Mouse (Mus musculus) embryo, embryonic 9.5 days (tissue): ENCODE measurements around the gene Lingo2.
"Not testable (repeated sequence)": the region's sequence is repeated elsewhere in the genome, so short reads cannot be mapped to it uniquely, and the experiment has no call there.

Experiments
- DNase-seq: peaks from one replicate; pipeline ENCODE4 v3.0.0-alpha.2; 2017; ENCODE audit errors: extremely low spot score

The Lingo2 gene

DNA sequence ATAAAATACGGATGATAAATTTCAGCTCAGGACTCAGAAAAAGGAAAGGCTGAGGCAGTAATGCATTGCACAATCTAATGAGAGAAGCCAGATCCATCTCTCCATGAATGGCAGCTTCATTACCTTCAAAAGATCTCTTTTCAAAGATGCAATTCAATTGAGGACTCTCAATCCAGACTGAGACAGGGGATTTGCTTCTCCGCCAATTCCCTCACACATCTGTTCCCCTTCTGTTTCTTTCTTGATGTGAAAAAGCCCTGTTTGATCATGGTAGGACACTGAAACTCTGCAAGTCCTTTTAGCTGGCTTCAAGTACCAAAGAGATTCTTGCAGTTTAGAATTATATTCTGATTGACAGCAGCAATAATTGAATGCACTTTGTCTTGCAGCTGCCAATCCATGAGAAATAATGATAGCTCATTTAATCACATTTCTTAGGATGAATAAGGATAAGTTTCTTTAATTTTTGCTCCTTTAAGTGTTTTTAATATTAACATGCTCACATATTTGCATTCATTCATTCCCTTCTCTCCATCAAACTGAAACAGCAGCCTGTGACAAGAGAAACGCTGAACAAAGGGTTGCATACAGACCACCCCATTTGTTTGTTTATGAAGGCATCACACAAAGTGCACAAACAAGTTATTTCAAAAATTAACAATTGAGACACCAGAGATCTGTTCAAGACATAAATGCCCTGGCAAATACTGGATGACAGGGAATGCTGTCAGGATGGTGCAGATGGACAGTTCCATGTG, 870.3 kb downstream of the Lingo2 start:
- peak; percentile 0 for DNase-seq

DNA sequence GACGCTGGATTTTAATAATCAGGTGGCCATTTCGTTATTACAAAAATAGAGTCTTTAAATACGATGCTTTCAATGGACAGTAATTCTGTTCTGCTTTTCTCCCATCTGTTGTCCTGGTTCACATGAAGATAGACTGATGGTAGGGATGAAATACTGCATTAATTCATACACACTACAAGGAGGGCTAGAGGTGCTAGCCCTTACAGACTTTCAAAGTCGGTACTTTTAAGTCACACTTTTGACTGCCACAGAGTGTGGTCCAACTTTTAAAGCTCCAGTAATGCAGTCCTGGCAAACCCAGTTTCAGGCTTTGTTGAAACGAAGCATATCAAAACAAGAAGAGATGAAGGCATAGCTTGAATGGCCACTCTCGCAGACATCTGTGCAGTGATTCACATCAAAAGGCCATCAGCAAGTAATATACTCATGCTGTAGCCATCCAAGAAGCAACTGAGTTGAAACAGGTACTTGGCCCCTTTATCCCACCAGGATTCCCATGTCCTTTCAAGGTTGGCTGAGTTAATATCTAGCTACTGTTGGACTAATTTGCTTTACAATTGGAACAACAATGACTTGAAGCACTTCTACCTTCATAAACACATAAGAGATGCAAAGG, 872.5 kb downstream of the Lingo2 start:
- no peak for DNase-seq

DNA sequence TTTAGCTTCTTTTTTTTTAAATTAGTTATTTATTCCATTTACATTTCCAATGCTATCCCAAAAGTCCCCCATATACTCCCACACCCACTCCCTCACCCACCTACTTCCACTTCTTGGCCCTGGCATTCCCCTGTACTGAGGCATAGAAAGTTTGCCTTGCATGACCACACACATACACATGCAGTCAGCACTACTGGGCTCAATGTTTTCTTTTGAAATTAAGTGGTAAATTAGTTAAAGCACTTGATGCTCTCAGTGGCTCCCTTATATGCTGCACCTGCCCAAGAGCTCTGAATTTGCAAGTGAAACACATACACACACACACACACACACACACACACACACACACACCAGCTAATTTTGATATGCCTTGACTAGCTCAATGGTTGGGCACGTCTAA, 886.8 kb downstream of the Lingo2 start:
- not testable (repeated sequence) for DNase-seq

DNA sequence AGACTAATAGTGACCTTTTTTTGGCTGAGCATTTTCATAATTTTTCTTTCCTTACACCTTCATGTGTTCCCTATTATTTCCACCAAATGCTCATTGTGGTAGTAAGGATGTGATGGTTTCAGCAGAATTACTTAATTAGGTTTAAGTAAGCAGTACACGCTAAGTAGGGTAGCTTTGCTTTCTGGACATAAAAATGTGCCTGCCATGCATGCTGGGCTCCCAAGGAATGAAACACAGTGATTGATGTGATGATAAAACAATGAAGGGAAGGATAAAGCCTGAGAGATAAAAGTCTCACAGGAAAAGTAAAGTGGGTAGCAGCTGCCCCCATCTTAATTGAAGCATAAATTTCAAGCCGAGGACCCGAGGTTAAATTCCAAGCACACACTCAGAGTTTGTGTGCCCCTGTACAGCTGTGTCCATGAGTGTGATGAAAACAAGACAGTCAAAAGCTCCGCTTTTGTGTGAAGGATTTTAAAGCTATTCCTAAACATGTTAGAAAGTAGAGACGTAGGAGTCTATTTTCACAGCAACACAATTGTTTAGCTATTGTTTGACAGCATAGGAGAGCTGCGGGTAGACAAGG, 898.7 kb downstream of the Lingo2 start:
- no peak for DNase-seq

DNA sequence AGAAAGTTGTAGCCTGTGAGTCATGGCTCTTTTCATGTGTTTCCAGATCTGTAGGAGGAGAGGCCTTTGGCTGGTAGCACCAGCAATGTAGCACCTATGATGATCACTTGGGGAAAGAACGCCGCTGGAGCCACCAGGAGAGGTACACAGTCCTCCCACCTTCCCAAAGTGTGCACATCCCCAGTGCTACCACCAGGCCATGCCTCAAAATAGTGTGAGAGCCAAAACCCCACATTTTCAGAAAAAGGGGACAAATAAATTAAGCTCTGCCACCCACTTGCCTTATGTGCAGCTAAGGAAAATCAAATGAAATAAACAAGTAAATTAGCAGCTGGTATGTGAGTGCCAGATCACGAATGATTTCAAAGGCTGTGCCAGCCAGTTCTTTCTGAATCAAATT, 911.2 kb downstream of the Lingo2 start:
- DNase-seq: no peak

DNA sequence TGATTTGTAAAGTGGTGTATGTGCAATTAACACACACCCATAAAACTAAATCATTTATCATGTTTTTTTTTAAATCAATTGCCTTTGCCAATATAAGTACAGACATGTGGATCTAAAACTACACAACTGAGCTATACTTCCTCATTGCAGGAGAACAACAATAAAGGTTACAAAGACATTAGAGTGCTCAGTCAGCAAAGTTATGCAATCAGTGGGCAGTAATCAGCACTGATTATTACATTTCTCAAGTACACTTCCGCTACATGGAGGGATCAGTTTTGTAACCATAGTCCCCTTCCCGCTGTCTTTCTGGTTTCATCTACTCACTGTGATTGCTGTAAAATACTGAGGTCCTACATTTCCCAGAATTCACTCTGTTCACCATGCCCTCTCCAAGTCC, 912.8 kb downstream of the Lingo2 start:
- no peak for DNase-seq

DNA sequence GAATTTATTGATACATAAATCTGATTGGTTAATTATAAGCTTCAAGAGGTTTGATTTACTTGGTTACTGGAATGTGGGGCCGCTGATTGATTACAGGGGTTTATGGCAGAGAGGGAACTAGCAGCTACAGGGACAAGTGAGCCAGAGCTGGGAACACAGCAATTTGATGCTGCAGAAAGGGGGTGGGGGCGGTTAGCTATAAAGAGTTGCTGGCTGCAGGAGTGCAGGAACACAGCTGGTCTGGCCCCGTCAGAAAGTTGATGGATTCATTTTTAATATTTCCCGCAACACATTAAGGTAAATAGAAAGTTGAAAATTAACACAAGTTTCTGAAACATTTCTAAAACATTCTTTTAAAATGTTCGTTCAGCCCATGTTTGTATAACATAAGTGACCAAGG, 919.5 kb downstream of the Lingo2 start:
- no peak for DNase-seq

DNA sequence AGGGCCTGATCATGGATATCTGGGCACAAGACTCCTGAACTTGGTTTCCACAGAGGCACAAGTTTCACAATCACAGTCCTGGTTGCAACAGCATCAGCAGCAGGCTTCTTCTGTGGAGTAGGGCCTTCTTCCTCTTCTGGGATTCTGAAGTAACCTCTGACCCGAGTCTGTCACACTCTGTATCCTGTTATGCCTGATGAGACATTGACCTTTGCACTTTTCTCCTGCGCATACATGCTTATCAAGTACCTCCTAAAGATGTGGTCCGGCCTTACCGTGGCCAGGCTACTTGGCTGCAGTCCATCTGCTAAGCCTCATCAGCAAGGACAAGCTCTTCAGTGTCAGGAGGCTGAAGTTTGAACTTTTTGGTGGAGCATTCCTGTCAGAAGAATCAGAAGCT, 937.4 kb downstream of the Lingo2 start:
- peak; percentile 6 for DNase-seq

DNA sequence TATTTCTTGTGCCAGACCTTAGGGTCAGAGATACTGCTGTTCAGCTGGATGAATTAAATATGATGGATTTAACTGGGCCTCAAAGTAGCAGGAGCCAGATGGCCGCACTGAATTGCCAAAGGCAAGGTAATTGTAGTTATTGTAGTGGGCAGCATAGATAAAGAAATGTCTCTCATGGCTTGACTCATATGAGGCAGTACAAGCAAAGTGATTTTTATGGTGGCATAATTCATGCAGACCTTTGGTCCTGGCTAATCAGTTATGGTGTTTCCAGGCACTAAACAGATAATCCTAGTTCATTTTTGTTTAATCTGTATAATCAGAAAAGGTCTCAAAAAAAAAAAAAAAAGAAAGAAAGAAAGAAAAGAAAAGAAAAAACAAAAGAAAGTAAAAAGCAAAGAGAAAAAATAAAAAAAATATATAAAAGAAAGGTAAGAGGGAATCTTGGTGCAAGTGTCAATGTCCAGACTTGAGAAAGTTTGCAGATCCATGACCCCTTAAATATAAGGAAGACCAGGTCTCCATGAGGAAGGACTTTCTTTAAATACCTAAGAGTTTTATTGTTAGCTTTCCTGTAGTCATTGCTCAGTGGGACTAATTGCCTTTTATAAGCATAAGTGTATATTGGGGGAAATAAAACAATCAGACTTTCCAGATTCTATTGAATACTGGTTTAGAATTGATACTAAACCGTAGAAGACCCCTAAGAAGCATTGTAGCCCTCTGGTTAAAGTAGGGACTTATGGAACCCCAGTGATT, 959.4 kb downstream of the Lingo2 start:
- no peak for DNase-seq

DNA sequence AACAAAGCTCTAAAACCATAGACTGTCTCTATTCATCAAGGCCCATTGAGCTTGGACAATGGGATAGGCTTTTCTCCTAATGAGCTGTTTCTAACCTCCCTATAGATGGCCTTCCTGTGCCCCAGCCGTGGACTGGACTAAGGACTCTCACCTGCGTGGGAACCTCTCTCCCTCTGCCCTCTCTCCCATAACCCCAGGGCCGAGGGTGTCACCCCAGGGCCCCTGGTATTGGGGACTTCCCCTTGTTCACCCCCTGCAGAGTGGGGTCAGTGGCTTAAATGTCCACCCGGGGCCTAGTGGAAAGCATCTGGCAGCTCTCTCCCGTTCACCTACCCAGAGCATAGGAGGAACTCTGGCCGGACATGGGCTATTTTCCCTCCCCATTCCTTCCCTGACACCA, 965.5 kb downstream of the Lingo2 start:
- DNase-seq: no peak

DNA sequence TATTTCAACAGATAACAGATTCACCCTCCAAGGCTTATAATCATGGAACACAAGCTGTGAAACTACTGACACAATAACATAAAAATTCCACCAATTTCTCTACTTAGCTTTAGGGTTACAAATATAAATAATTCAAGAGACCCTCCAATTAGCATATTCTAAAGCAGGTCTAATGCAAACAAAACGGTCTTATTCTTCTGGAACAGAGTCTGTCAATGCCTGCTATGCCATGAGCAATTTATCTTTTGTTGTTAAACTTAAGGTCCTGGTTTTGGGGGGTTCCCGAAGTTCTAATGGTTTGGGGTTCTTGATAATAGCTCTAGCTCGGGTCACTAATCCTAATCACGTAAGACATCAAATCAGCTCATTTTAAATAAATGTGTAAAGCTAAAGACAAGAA, 988.0 kb downstream of the Lingo2 start:
- no peak for DNase-seq

DNA sequence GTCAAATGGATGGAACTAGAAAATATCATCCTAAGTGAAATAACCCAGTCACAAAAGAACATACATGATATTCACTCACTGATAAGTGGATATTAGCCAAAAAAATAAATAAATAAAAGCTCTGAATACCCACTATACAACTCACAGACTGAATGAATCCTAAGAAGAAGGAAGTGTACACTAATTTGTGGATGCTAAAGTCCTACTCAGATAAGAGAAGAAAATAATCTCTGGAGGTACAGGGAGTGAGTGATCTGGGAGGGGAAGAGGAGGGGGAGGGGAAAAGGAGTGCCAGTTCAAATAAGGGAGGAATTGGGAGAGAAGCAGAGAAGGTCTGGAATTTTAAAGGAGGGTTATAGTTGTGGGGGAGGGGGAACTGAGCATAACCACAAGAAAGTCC, 999.7 kb downstream of the Lingo2 start:
- DNase-seq: no peak

DNA sequence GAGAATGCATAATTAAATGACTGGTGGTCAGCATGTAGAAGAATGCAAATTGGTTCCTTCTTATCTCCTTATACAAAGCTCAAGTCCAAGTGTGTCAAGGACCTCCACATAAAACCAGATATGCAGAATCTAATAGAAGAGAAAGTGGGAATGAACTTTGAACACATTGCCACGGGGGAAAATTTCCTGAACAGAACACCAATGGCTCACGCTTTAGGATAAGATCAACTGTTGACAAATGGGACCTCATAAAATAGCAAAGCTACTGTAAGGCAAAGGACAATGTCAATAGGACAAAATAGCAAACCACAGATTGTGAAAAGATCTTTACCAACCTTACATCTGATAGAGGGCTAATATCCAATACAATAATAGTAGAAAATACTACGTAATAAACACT, 1000.3 kb downstream of the Lingo2 start:
- no peak for DNase-seq

DNA sequence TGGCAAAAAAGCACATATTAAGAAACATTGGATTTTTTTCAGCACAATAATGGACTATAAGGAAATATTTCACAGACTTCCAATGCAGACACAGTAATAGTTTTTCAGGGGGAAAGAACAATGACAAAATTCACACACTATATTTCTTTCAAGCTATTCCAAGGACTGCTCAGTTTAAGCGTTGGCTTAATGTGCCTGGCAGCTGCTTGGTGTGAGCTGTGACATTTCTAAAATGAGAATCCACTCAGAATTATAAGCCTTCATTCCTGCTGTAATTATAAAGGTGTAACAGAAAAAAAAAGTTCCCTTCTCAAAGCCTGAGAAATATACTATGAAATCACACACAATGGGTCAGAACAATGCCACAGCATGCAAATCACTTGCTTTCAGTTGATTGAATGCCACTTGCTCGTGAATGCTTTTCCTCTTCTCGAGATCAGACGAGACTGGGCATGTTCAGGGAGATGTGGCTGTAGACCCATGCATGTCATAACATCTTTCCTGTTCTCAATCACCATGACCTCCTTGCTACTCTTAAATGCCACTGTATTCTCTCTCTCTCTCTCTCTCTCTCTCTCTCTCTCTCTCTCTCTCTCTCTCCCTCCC, 1017.4 kb downstream of the Lingo2 start:
- DNase-seq: no peak

DNA sequence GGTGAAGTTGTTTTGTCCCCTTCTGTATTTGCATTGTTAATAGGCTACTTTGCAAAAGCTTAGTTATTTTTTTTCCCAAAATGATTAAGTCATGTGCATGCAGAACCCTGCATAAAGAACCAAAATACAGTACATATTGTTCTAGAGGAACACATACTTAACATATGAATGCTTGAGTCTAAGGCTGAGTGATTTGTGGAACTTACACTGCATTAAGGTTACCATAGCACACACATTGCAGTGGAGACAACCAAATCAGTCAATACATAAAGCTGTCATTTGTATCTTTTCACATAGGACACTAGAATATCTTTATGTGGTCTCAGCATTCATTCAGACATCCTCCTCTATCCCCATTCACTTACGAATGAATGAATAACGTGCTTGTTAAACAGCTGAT, 1023.8 kb downstream of the Lingo2 start:
- no peak for DNase-seq

DNA sequence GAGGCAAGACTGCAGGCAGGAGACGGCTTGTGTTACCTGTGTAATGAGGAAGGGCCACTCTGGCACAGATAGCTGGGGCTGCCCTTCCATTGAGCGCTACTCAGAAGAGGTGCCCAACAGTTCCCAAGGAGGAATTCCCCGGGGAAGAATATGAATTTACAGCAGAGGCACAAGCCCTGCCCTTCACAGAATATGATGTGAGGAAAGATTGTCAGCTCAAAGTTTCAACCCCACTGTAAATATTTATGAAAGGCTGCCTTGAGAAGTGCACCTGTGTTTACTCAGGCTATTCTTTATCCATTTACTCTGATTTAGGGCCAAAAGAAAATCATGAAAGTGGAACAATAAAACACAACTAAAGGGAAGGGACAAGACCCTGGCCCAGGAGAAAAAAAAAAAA, 1034.1 kb downstream of the Lingo2 start:
- DNase-seq: no peak

DNA sequence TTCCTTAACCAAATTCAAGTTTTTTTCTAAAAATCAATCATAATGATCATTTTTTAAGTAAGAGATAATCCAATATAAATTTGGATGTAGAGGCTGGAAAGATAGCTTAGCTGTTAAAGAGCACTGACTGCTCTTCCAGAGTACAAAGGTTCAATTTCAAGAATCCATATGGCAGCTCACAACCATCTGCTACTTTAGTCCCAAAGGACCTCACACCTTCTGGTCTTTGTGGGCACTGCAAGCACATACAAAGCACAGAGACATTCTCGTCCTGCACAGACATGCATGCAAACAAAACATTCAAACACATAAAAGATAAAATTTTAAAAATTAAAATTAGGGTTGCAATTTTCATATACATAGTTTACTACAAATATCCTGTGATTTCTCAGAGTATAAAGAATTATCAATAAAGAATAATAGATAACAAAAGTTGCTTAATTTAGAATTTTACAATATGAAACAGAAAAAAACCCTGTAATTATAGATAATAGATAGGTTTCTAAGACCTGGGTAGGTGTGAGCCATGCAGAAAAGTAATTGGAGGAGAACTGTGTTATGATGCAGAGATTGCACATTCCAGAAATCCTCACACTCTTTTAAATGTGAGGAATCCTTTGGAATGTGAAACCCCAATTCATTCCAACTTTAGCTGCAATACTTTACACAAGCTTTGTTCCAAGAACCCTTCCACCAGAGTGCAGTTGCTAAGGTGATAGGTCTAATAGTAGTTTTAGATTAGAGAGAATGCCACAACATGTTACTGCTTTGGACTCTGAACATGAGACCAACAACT, 1053.6 kb downstream of the Lingo2 start:
- no peak for DNase-seq

DNA sequence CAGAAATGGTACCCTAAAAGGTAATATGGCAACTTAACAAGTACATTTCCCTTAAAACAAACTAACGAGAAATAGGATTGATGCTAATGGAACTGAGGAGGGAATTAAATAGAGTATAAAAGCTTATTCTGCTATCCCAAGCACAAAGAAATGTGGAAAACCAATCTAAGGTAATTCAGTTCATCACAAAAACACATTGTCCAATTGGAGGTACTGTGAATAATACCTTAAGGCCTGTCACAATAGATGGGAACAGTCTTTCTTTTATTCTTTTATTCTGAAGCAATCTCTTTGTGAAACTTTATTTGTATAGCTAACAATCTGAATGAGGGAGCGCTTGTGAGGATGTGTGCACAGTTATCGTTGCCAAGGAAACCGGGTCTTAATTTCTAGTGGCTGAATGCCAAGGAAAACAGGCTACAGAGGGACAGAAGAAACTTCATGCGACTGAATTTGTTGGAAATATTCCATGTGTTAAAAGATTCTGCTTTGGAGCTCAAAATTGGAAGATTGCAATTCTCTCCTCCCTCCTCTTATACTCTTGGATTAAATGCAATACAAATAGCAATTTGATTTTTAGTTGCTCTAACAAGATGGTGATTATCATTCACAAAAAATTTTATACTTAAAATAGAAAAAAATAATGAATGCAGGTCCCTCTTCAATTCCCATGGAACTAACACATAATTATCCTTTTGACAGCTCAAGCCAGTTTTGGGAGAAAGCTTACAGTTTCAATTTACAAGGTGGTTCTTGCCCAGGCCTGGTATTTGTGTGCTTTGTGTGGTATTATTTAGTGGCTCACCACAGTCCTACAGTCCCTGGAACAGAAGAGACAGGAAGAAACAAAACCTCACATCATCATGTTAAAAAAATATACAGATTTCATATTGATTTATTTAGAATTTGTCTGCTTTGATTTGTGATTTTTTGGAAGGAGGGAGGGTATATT, 1065.7 kb downstream of the Lingo2 start:
- DNase-seq: peak; percentile 2

DNA sequence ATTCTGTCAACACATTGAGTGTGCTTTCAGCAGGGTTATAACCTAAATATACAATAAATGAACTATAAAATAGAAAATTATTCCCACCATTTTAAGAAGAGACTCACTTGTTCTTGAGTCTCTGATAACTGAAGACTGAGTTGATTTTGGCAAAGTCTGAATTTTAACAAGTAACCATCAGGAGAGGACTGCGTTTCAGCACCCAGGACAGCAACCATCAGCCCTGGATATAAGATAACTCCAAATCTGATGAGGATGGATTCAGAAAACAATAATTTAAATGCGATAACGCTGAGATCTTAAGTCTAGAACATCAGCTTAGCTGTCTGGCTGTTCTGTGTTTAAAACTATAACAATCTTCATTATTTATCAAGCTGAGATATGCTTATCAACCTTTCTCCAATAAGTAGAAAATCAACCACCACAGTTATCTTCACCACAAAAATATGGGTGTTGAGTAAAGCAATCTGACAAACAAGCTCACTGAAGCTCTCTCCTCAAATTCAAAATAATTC, 1066.5 kb downstream of the Lingo2 start:
- DNase-seq: peak; percentile 18

DNA sequence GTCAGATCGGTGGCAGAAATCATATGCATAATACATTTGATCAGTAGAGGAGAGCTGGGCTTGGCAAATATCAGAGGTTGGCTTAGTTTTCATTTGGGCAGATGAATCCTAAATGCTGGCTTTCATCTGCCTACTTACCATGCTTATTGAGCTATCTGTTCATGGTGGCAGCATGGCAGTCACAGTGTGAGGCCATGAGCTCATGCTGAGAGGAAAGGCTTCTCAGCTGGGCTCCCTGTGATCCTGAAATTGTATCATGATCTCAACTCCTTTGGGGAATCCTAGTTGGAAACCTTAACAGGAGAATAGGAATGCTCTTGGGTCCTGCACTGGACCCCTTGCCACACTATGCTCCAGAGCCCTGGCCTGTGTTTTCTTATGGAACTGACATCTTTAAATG, 1105.0 kb downstream of the Lingo2 start:
- no peak for DNase-seq
